Comparison of ENCODE assay signal across 18 mouse cellular contexts in genomic region chr8:12941161-12941926, GRCm38 (mm10).
DNase-seq lines count a peak whose midpoint lies in the region; ATAC-seq and TF ChIP-seq lines count a peak whose summit lies in the region.
"Had no signal": no experiment of that assay in that cellular context is flagged by ENCODE, and none has a peak within 500 bp of the region (broad histone marks: within the 10 kb centered on the region; RNA-seq: fewer than 3 reads in every experiment).

No protein-coding gene starts in this region.

- H3K36me3 ChIP-seq in lung, embryonic 14.5 days (ENCODE audit: insufficient read depth) = no peaks in the 10 kb centered on the region
- H3K36me3 ChIP-seq in embryonic facial prominence, embryonic 10.5 days (replicated peaks) = 0 out of 2 replicates have a peak, but pooled peaks cover 2% of the 10 kb centered on the region
- H3K36me3 ChIP-seq in intestine, embryonic 15.5 days = no peaks in the 10 kb centered on the region
- no peaks in the 10 kb centered on the region for H3K36me3 ChIP-seq in stomach, embryonic 14.5 days (ENCODE audit: control insufficient read depth, insufficient read depth, low read length)
- H3K36me3 ChIP-seq: forebrain, embryonic 15.5 days; heart, embryonic 15.5 days had no signal

- WGBS in lung, embryonic 14.5 days = 52% methylated on average over 10 of the region's 10 CpGs
- WGBS in embryonic facial prominence, embryonic 10.5 days = 85% methylated on average over 10 of the region's 10 CpGs
- 56% methylated on average over 10 of the region's 10 CpGs for WGBS in intestine, embryonic 15.5 days
- WGBS in stomach, embryonic 14.5 days = 67% methylated on average over 10 of the region's 10 CpGs

- no peak for DNase-seq in lung, embryonic 14.5 days
- DNase-seq in lung, adult 18-20 months = no peak
- no peak for DNase-seq in embryonic facial prominence, embryonic 10.5 days (ENCODE audit: low spot score)
- no peak for DNase-seq in right cerebral cortex, postnatal 36 days (ENCODE audit: low spot score in 2 of 2)
- no peak for DNase-seq in frontal cortex, postnatal 14 days (ENCODE audit: low spot score in 2 of 2)
- DNase-seq: adrenal gland, adult 2 months; adrenal gland, postnatal 25 days; embryo, embryonic 11 days; gastrocnemius, postnatal 10 days; heart, adult 2 months; heart, postnatal 14 days had no signal

- 0 out of 2 replicates have a peak, but pooled peaks have one; percentile 27 for ATAC-seq in lung, embryonic 14.5 days (ENCODE audit: insufficient read depth)
- ATAC-seq in intestine, embryonic 15.5 days = peak; percentile 72
- 0 out of 2 replicates have a peak, but pooled peaks have one; percentile 33 for ATAC-seq in stomach, embryonic 14.5 days (ENCODE audit: insufficient number of reproducible peaks, insufficient read depth, low FRiP score, low read depth)
- no peak for ATAC-seq in granulocyte monocyte progenitor cell, adult 5-6 weeks (replicated peaks; ENCODE audit: poor library complexity, severe bottlenecking)
- ATAC-seq: forebrain, embryonic 15.5 days had no signal

- no peak overlapping the region for H3K4me2 ChIP-seq in lung, embryonic 14.5 days
- peak overlapping the region; percentile 12; the same call in 1 of the 2 replicates for H3K4me2 ChIP-seq in intestine, embryonic 15.5 days (replicated peaks)
- H3K4me2 ChIP-seq in stomach, embryonic 14.5 days (replicated peaks; ENCODE audit: low read depth, low read length) = no peak overlapping the region
- H3K4me2 ChIP-seq: embryonic facial prominence, embryonic 12.5 days; forebrain, embryonic 15.5 days; heart, embryonic 11.5 days; heart, embryonic 15.5 days had no signal

- H3K4me1 ChIP-seq in lung, embryonic 14.5 days (ENCODE audit: insufficient read depth) = 0 out of 2 replicates have a peak, but pooled peaks cover 3% of the 10 kb centered on the region
- H3K4me1 ChIP-seq in embryonic facial prominence, embryonic 10.5 days = peaks cover 26% of the 10 kb centered on the region
- H3K4me1 ChIP-seq in intestine, embryonic 15.5 days (replicated peaks) = peaks cover 15% of the 10 kb centered on the region
- peaks cover 10% of the 10 kb centered on the region for H3K4me1 ChIP-seq in stomach, embryonic 14.5 days (ENCODE audit: control insufficient read depth, insufficient read depth, low read length)
- H3K4me1 ChIP-seq: forebrain, embryonic 15.5 days; heart, embryonic 15.5 days had no signal

- no peak for TF ChIP-seq CTCF in lung, embryonic 14.5 days (IDR thresholded peaks at IDR 0.05; ENCODE audit: low read depth)

- H3K9ac ChIP-seq in lung, embryonic 14.5 days = no peak overlapping the region
- H3K9ac ChIP-seq in intestine, embryonic 15.5 days = no peak overlapping the region
- no peak overlapping the region for H3K9ac ChIP-seq in stomach, embryonic 14.5 days (replicated peaks; ENCODE audit: low read depth, low read length)
- H3K9ac ChIP-seq: embryonic facial prominence, embryonic 12.5 days; forebrain, embryonic 15.5 days; heart, embryonic 15.5 days had no signal

- no peaks in the 10 kb centered on the region for H3K9me3 ChIP-seq in lung, embryonic 14.5 days (ENCODE audit: low read depth, low read length)
- no peaks in the 10 kb centered on the region for H3K9me3 ChIP-seq in embryonic facial prominence, embryonic 10.5 days
- H3K9me3 ChIP-seq in intestine, embryonic 15.5 days = no peaks in the 10 kb centered on the region
- no peaks in the 10 kb centered on the region for H3K9me3 ChIP-seq in stomach, embryonic 14.5 days (ENCODE audit: control insufficient read depth, low read depth, low read length)
- H3K9me3 ChIP-seq: embryonic facial prominence, embryonic 12.5 days; forebrain, embryonic 15.5 days; heart, embryonic 15.5 days had no signal

- no peak overlapping the region for H3K4me3 ChIP-seq in lung, embryonic 14.5 days (ENCODE audit: low read depth, low read length)
- H3K4me3 ChIP-seq in embryonic facial prominence, embryonic 10.5 days = no peak overlapping the region
- no peak overlapping the region for H3K4me3 ChIP-seq in intestine, embryonic 15.5 days (replicated peaks)
- no peak overlapping the region for H3K4me3 ChIP-seq in stomach, embryonic 14.5 days (ENCODE audit: low read depth, low read length)
- H3K4me3 ChIP-seq: embryonic facial prominence, embryonic 12.5 days; forebrain, embryonic 15.5 days; heart, adult 2 months; heart, embryonic 15.5 days had no signal

- no peaks in the 10 kb centered on the region for H3K27me3 ChIP-seq in lung, embryonic 14.5 days (ENCODE audit: insufficient read depth, low read length)
- no peaks in the 10 kb centered on the region for H3K27me3 ChIP-seq in embryonic facial prominence, embryonic 10.5 days (replicated peaks; ENCODE audit: low read depth, poor library complexity, severe bottlenecking)
- H3K27me3 ChIP-seq in intestine, embryonic 15.5 days (replicated peaks) = no peaks in the 10 kb centered on the region
- H3K27me3 ChIP-seq in stomach, embryonic 14.5 days (ENCODE audit: control insufficient read depth, insufficient read depth, low read length) = no peaks in the 10 kb centered on the region
- H3K27me3 ChIP-seq: embryonic facial prominence, embryonic 12.5 days; forebrain, embryonic 15.5 days; heart, embryonic 15.5 days had no signal

- H3K27ac ChIP-seq in lung, embryonic 14.5 days (ENCODE audit: low read depth) = no peak overlapping the region
- peak overlapping the region; percentile 58; the same call in 1 of the 2 replicates for H3K27ac ChIP-seq in embryonic facial prominence, embryonic 10.5 days (replicated peaks)
- H3K27ac ChIP-seq in intestine, embryonic 15.5 days = peak overlapping the region; percentile 44; the same call in 1 of the 2 replicates
- no peak overlapping the region; the same call in 1 of the 2 replicates for H3K27ac ChIP-seq in stomach, embryonic 14.5 days (ENCODE audit: low read length)
- H3K27ac ChIP-seq: embryonic facial prominence, embryonic 12.5 days; forebrain, embryonic 15.5 days; heart, adult 2 months; heart, embryonic 15.5 days had no signal

Comparison
In these comparisons a context has a peak if more than half of its experiments do, and no peak if none do; other contexts are left out.
1. H3K27ac ChIP-seq: peak in embryonic facial prominence, embryonic 10.5 days (single experiment) and intestine, embryonic 15.5 days (single experiment); none in lung, embryonic 14.5 days (single experiment) and stomach, embryonic 14.5 days (single experiment).